Mouse (Mus musculus) inflammation-experienced regulatory T-cells, adult 16 weeks (primary cell): ENCODE results near the gene Mtpn. TPM values are rescaled to one million over a fixed set of nuclear protein-coding genes. Genes with fewer than 3 reads are reported as not detected.

ENCODE experiments used
- polyA plus RNA-seq: library from polyadenylated mRNA; unstranded; fragments of 100-300 nt; shearing (Covaris generic); gene quantifications from one replicate; pipeline ENCODE4 v1.2.1, GENCODE M21; 2017

The Mtpn gene
- polyA plus RNA-seq: 95.3 TPM

GRCm38 (mm10) chr6:35539304-35540009 lies at the start of gene Mtpn:
Gene Mtpn, minus strand, starts transcription at chr6:35539888.

Other genes starting within 250 kb of the Mtpn start
- gene Slc13a4, start 231.8 kb downstream of the Mtpn start, polyA plus RNA-seq: not detected
- not detected for gene Fam180a, start 213.7 kb downstream of the Mtpn start, polyA plus RNA-seq